Mouse (Mus musculus) bone marrow macrophage, adult 2 months (primary cell): Measurements from ENCODE around the gene Timm50. TPM values are rescaled to one million over a fixed set of nuclear protein-coding genes. Genes with fewer than 3 reads are reported as not detected.

Source experiments
- H3K27ac ChIP-seq: 2 replicates; pipeline ENCODE4 v1.5.1; 2012; ENCODE audit warnings: low read depth, low read length; ENCODE audit not compliant: insufficient read depth
- H3K4me1 ChIP-seq: 2 replicates; pipeline ENCODE4 v1.6.1; 2012; ENCODE audit warnings: low read length; ENCODE audit not compliant: control insufficient read depth, insufficient read depth
- H3K4me3 ChIP-seq: 2 replicates; pipeline ENCODE4 v1.5.1; 2012; ENCODE audit warnings: mild to moderate bottlenecking, low read length, moderate library complexity; ENCODE audit not compliant: insufficient read depth
- CTCF ChIP-seq: IDR thresholded peaks from 2 replicates; pipeline ENCODE4 v1.5.1; 2012; ENCODE audit warnings: low read depth, mild to moderate bottlenecking, low read length, moderate library complexity
- POLR2A ChIP-seq: IDR thresholded peaks from 2 replicates; pipeline ENCODE4 v1.6.1; 2012; ENCODE audit warnings: mild to moderate bottlenecking, low read depth, low read length, borderline replicate concordance
- polyA plus RNA-seq: library from polyadenylated mRNA; stranded (reverse); fragments of >200 nt; gene quantifications from 2 replicates; pipeline ENCODE4 v1.2.4, GENCODE M21; 2012; ENCODE audit not compliant: missing spikeins, insufficient read depth, insufficient read length

Gene Timm50
- polyA plus RNA-seq, 1 experiment: 31.6 TPM

DNA sequence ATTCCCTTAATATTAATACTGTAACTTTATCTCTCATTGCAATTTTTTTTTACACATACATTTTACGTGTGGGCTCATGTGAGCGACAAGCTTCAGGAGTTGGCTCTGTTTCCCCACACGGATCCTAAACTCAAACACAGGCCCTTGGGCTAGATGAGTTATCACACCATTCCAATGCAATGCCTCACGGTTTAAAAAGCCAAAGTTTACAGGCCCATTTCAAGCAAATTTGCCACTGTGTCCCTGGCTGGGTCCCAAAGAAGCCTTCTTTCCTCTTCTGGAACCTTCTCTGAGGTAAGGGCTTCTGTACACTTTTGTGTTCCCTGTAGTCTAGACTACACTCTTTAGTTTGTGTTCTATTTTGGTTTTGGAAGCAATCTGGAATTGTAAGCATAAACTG lies 22.7 kb upstream of the Timm50 start:
- no peak for TF ChIP-seq CTCF
- TF ChIP-seq POLR2A: no peak
- H3K27ac ChIP-seq: no peak overlapping the region
- H3K4me3 ChIP-seq: no peak overlapping the region
- H3K4me1 ChIP-seq: peaks cover 11% of the 10 kb centered on the region

GRCm38 (mm10) chr7:28328260-28328659 lies 16.4 kb upstream of the Timm50 start:
- no peak overlapping the region for H3K4me3 ChIP-seq
- H3K4me1 ChIP-seq: no peaks in the 10 kb centered on the region
- H3K27ac ChIP-seq: no peak overlapping the region
- no peak for TF ChIP-seq POLR2A
- TF ChIP-seq CTCF: no peak

- peaks cover 12% of the 10 kb centered on the region for H3K4me1 ChIP-seq
- H3K4me3 ChIP-seq: no peak overlapping the region
- no peak overlapping the region for H3K27ac ChIP-seq
- no peak for TF ChIP-seq POLR2A
- no peak for TF ChIP-seq CTCF
These were observed 14.6 kb upstream of the Timm50 start for GRCm38 (mm10) chr7:28326457-28326856.

GRCm38 (mm10) chr7:28325293-28325692 lies 13.4 kb upstream of the Timm50 start:
- H3K4me1 ChIP-seq: peaks cover 12% of the 10 kb centered on the region
- H3K4me3 ChIP-seq: no peak overlapping the region
- TF ChIP-seq CTCF (no peak), POLR2A (no peak)
- no peak overlapping the region for H3K27ac ChIP-seq

DNA sequence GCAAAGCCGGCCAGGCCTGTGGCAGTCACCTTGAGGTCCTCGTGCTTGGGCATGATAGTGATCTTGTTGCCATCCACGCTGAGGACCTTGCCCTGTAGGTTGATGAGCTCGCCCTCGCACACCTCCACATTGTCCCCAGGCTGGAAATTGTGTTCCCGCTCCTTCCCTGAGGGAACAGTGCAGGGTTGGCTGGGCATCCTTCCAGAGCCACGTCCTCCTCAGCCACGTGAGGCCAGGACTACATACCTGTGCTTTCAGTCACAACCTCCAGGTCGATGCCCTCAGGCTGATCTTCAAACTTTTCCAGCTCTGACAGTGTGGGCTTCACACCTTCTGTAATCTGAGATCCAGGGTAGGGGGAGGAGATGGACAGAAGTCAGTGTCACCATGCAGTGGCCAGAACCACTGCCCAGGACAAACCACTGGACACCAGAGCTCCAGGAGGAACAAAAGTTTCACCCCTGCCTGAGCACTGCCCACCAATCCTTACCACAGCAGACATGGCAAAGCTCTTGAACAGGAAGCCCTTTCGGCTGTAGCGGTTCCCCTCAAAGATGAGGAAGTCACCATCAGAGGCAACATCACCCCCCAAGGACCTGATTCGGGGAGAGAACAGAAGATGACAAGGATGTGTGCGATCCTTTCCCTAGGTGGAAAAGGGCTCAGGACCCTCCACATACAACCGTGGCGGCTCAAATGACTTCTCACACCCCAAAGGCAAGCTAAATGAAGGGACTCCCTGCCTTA lies 10.3 kb upstream of the Timm50 start:
- H3K27ac ChIP-seq: 0 out of 2 replicates have a peak overlapping the region, but pooled peaks have one; percentile 2
- H3K4me3 ChIP-seq: no peak overlapping the region
- TF ChIP-seq CTCF: no peak
- peaks cover 12% of the 10 kb centered on the region for H3K4me1 ChIP-seq

GRCm38 (mm10) chr7:28318714-28319113 lies 6.8 kb upstream of the Timm50 start:
- peaks cover 12% of the 10 kb centered on the region for H3K4me1 ChIP-seq
- H3K4me3 ChIP-seq: no peak overlapping the region
- no peak for TF ChIP-seq POLR2A
- TF ChIP-seq CTCF: no peak
- H3K27ac ChIP-seq: no peak overlapping the region

GRCm38 (mm10) chr7:28318036-28318435 lies 6.2 kb upstream of the Timm50 start:
- Histone ChIP-seq H3K27ac (no peak overlapping the region), H3K4me3 (no peak overlapping the region), H3K4me1 (peaks cover 10% of the 10 kb centered on the region)
- no peak for TF ChIP-seq POLR2A
- no peak for TF ChIP-seq CTCF

GRCm38 (mm10) chr7:28311151-28311925 lies 534 bp downstream of the Timm50 start:
- TF ChIP-seq CTCF (no peak), POLR2A (no peak)
- Histone ChIP-seq H3K27ac (0 out of 2 replicates have a peak overlapping the region, but pooled peaks have one; percentile 9), H3K4me1 (peaks cover 3% of the 10 kb centered on the region; the same call in 1 of the 2 replicates), H3K4me3 (peak overlapping the region; percentile 92)

DNA sequence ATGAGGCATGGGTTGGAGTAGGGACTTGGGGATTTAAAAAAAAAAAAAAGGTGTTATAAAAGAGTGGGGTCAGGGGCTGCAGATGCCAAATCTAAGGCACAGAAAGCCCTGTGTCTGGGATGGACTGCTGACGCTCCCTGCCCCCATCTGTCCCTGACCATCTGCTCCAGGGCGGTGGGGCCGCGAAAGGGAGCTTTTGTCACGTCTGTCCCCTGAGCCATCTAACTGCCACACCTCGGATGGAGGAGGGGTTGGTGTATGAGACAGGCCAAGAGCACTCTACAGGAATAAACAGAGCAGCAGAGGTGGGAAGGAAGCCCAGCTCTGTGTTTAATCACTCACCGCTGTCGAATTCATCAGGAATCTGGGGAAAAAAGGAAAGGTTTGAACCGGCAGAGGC lies 2.1 kb downstream of the Timm50 start:
- Histone ChIP-seq H3K4me3 (no peak overlapping the region), H3K27ac (no peak overlapping the region), H3K4me1 (peaks cover 3% of the 10 kb centered on the region; the same call in 1 of the 2 replicates)
- TF ChIP-seq CTCF (no peak), POLR2A (no peak)

DNA sequence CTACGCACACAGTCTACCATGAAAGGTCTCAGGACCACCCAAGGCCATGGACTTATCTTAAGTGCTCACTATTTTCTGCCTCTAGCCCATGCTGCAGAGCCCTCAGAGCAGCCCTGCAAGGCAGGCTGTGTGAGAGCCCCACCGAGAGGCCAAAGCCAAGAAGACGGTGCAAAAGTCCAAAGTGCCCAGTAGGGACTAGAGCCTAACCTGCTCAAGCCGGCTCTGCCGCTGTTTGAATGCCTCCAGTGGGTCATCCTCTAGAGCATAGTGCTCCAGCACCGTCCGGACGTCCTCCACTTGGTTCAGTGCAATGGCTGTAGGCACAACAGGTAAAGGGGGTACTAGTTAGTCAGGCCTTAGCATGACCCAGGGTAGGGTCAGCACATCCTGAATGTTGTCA lies 5.7 kb downstream of the Timm50 start:
- H3K4me3 ChIP-seq: no peak overlapping the region
- TF ChIP-seq POLR2A (no peak), CTCF (no peak)
- peaks cover 3% of the 10 kb centered on the region; the same call in 1 of the 2 replicates for H3K4me1 ChIP-seq
- H3K27ac ChIP-seq: no peak overlapping the region

- H3K27ac ChIP-seq: no peak overlapping the region
- H3K4me1 ChIP-seq: peaks cover under 1% of the 10 kb centered on the region; the same call in 1 of the 2 replicates
- no peak overlapping the region for H3K4me3 ChIP-seq
- TF ChIP-seq POLR2A (no peak), CTCF (no peak)
These were observed 6.2 kb downstream of the Timm50 start for GRCm38 (mm10) chr7:28305641-28306040.
